ENCODE assay signal across 9 mouse cellular contexts in the genomic region with DNA sequence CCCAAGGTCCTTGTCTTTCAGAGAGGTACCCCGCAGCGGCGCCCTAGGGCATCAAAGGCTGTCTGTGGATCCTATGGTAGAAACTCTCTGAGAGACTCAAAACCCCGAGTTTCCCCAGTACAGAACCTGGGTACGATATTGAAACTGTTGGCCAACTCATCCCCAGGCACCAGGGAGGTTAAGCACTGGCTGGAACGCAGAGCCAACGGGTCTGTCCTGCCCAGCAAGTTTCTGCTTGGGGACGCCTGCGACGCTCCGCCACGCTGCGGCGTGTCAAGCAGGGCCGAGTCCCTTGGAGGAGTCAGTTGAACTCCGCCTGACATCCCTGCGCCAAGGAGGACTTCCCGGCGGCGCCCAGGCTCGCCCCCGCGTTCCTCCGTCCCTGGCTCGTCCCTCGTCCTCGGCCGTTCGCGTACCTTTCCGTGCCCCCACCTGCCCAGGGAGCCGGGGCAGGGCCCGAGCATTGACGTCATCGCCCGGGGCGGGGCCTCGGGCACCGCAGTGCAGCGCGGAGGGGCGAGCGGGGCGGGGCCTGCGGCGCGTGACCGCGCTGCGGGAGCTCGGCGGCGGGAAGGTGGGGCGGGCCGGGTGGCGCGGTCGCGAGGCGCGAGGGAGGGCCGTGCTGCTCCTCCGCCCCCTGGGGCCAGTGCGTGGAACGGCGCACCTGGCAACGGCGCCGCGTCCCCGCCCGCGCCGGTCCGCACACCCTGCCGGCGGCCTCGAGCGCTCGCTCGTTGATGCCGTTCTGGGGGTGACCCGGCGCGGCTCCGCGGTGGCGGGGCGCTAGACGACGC. TPM values are rescaled to one million over a fixed set of nuclear protein-coding genes. Genes with fewer than 3 reads are reported as not detected.
DNase-seq lines count a peak whose midpoint lies in the region; ATAC-seq and TF ChIP-seq lines count a peak whose summit lies in the region.
"Had no signal": no experiment of that assay in that cellular context is flagged by ENCODE, and none has a peak within 500 bp of the region (broad histone marks: within the 10 kb centered on the region; RNA-seq: fewer than 3 reads in every experiment).

Gene Cds1 (plus strand): TSS at position 577 of the 794 bp plus-strand sequence.

- peaks cover 59% of the 10 kb centered on the region for H3K4me1 ChIP-seq in E14TG2a.4 (replicated peaks; ENCODE audit: low read depth, low read length)
- H3K4me1 ChIP-seq in forebrain, embryonic 15.5 days, result peaks cover 11% of the 10 kb centered on the region
- H3K4me1 ChIP-seq in liver, postnatal 0 days (ENCODE audit: insufficient read depth), result peaks cover 4% of the 10 kb centered on the region; the same call in 1 of the 2 replicates
- H3K4me1 ChIP-seq in neural tube, embryonic 14.5 days (ENCODE audit: control insufficient read depth, insufficient read depth, low read length), result peaks cover 4% of the 10 kb centered on the region; the same call in 1 of the 2 replicates

- DNase-seq in heart, postnatal 10 days, result peak; percentile 69
- peak; percentile 61 for DNase-seq in large intestine, adult 2 months (ENCODE audit: low read depth, low spot score)
- peak; percentile 61 for DNase-seq in liver, postnatal 0 days
- DNase-seq in testis, postnatal 10 days (ENCODE audit: low spot score), result peak; percentile 82

- no peak for TF ChIP-seq CTCF in E14TG2a.4 (conservative IDR thresholded peaks at IDR 0.05; ENCODE audit: low read length)
- TF ChIP-seq CTCF in liver, postnatal 0 days (IDR thresholded peaks at IDR 0.05; ENCODE audit: low read depth), result no peak

- no peaks in the 10 kb centered on the region for H3K36me3 ChIP-seq in E14TG2a.4 (ENCODE audit: insufficient read depth, low read length)
- no peaks in the 10 kb centered on the region for H3K36me3 ChIP-seq in forebrain, embryonic 15.5 days
- H3K36me3 ChIP-seq in liver, postnatal 0 days (replicated peaks; ENCODE audit: insufficient read depth, low read length), result no peaks in the 10 kb centered on the region
- H3K36me3 ChIP-seq in neural tube, embryonic 14.5 days (ENCODE audit: control insufficient read depth, insufficient read depth, low read length), result no peaks in the 10 kb centered on the region

- peaks cover 42% of the 10 kb centered on the region for H3K27me3 ChIP-seq in E14TG2a.4 (ENCODE audit: insufficient read depth, low read length)
- H3K27me3 ChIP-seq in forebrain, embryonic 15.5 days, result peaks cover 52% of the 10 kb centered on the region
- H3K27me3 ChIP-seq in liver, postnatal 0 days (ENCODE audit: insufficient read depth, low read length), result peaks cover 83% of the 10 kb centered on the region
- peaks cover 34% of the 10 kb centered on the region for H3K27me3 ChIP-seq in neural tube, embryonic 14.5 days (ENCODE audit: control insufficient read depth, insufficient read depth, low read length)
- H3K27me3 ChIP-seq: CH12.LX had no signal

- no peak within 1 kb of the TSS for H3K27ac ChIP-seq in forebrain, embryonic 15.5 days (replicated peaks)
- H3K27ac ChIP-seq in liver, postnatal 0 days (ENCODE audit: low read depth), result no peak within 1 kb of the TSS
- H3K27ac ChIP-seq in neural tube, embryonic 14.5 days (ENCODE audit: low read depth, low read length), result no peak within 1 kb of the TSS

- H3K9me3 ChIP-seq in E14TG2a.4 (ENCODE audit: low read length), result no peaks in the 10 kb centered on the region
- H3K9me3 ChIP-seq in forebrain, embryonic 15.5 days, result no peaks in the 10 kb centered on the region
- no peaks in the 10 kb centered on the region for H3K9me3 ChIP-seq in liver, postnatal 0 days (ENCODE audit: low read length)
- no peaks in the 10 kb centered on the region for H3K9me3 ChIP-seq in neural tube, embryonic 14.5 days (ENCODE audit: control insufficient read depth, low read length)

- no peak for TF ChIP-seq EP300 in liver, postnatal 0 days (IDR thresholded peaks at IDR 0.05; ENCODE audit: low read depth)

- peak within 1 kb of the TSS; percentile 57 for H3K9ac ChIP-seq in forebrain, embryonic 15.5 days (replicated peaks)
- H3K9ac ChIP-seq in liver, postnatal 0 days (replicated peaks), result peak within 1 kb of the TSS; percentile 53
- peak within 1 kb of the TSS; percentile 56 for H3K9ac ChIP-seq in neural tube, embryonic 14.5 days (replicated peaks; ENCODE audit: low read depth, low read length)

- peak; percentile 81 for ATAC-seq in cerebellum, adult (ENCODE audit: insufficient number of reproducible peaks, low FRiP score, low TSS enrichment)
- peak; percentile 93 for ATAC-seq in forebrain, embryonic 15.5 days (replicated peaks)
- peak; percentile 77 for ATAC-seq in liver, postnatal 0 days
- ATAC-seq in neural tube, embryonic 14.5 days (ENCODE audit: low read depth), result peak; percentile 93

- peak within 1 kb of the TSS; percentile 87 for H3K4me3 ChIP-seq in E14TG2a.4 (replicated peaks; ENCODE audit: low read length)
- H3K4me3 ChIP-seq in forebrain, embryonic 15.5 days, result peak within 1 kb of the TSS; percentile 67
- peak within 1 kb of the TSS; percentile 61 for H3K4me3 ChIP-seq in liver, postnatal 0 days (ENCODE audit: low read depth, low read length)
- H3K4me3 ChIP-seq in neural tube, embryonic 14.5 days (ENCODE audit: low read depth, low read length), result peak within 1 kb of the TSS; percentile 68

- intact Hi-C loops in heart, postnatal 10 days (cut with DNase I), result no loop called here

- under 1% methylated on average over 90 of the region's 91 CpGs for WGBS in forebrain, embryonic 15.5 days
- WGBS in large intestine, adult 2 months, result under 1% methylated on average over 90 of the region's 91 CpGs
- WGBS in liver, postnatal 0 days (ENCODE audit: insufficient replicate concordance), result under 1% methylated on average over 66 of the region's 91 CpGs
- under 1% methylated on average over 81 of the region's 91 CpGs for WGBS in neural tube, embryonic 14.5 days

- peak within 1 kb of the TSS; percentile 97 for H3K4me2 ChIP-seq in forebrain, embryonic 15.5 days (replicated peaks)
- peak within 1 kb of the TSS; percentile 93 for H3K4me2 ChIP-seq in liver, postnatal 0 days (ENCODE audit: low read depth, low read length)
- H3K4me2 ChIP-seq in neural tube, embryonic 14.5 days (ENCODE audit: low read depth, low read length), result peak within 1 kb of the TSS; percentile 98

RNA-seq across cellular contexts. Expression of gene Cds1, which starts in this region (rescaled TPM):
- 4.0 and 4.6 TPM in 2 replicates for polyA plus RNA-seq in forebrain, embryonic 15.5 days (2015; fragmentation: Nextera tagmentation; extraction: Ambion mirVana)
- 1 to 10 TPM; 4.5 to 5.3 TPM for total RNA-seq in heart, postnatal 10 days (2021)
- polyA plus RNA-seq in large intestine, adult 2 months (2012; rRNA removed), result 146 and 187 TPM in 2 replicates
- polyA plus RNA-seq in liver, postnatal 0 days (2015; fragmentation: Nextera tagmentation; extraction: Ambion mirVana), result 0.39 and 0.44 TPM in 2 replicates
- 6.8 and 7.2 TPM in 2 replicates for polyA plus RNA-seq in neural tube, embryonic 14.5 days (2014; fragmentation: Nextera tagmentation; extraction: Ambion mirVana)
- total RNA-seq: CH12.LX had no signal

Comparison
In these comparisons a context has a peak if more than half of its experiments do, and no peak if none do; other contexts are left out.
1. RNA of gene Cds1 (polyA plus RNA-seq): 146 to 187 TPM in large intestine, adult 2 months; 6.8 to 7.2 TPM in neural tube, embryonic 14.5 days, 4.0 to 4.6 TPM in forebrain, embryonic 15.5 days and 0.39 to 0.44 TPM in liver, postnatal 0 days; every median in the first group is over 10 times any median in the second.
2. Peak in DNase-seq, ATAC-seq, H3K4me3 ChIP-seq, H3K9ac ChIP-seq and H3K4me2 ChIP-seq in liver, postnatal 0 days; RNA of the gene not detected or under 1 TPM.
3. Peak in every context shown above with its lines, with median percentiles within 50 percentile points of each other: H3K4me3 ChIP-seq, ATAC-seq, H3K4me2 ChIP-seq, H3K9ac ChIP-seq and DNase-seq.